7 mouse cellular contexts compared by ENCODE assay signal in genomic region chr16:35870581-35871047, GRCm38 (mm10). TPM values are rescaled to one million over a fixed set of nuclear protein-coding genes. Genes with fewer than 3 reads are reported as not detected.
DNase-seq lines count a peak whose midpoint lies in the region; ATAC-seq and TF ChIP-seq lines count a peak whose summit lies in the region.

No protein-coding gene starts in this region.

- H3K27me3 ChIP-seq in C2C12 (ENCODE audit: control insufficient read depth, insufficient read depth, insufficient read length), result no peaks in the 10 kb centered on the region
- peaks cover 27% of the 10 kb centered on the region for H3K27me3 ChIP-seq in embryonic facial prominence, embryonic 14.5 days (replicated peaks; ENCODE audit: control insufficient read depth, insufficient read depth, low read length)
- H3K27me3 ChIP-seq in hindbrain, embryonic 15.5 days, result peaks cover 33% of the 10 kb centered on the region

- DNase-seq in 416B (ENCODE audit: low read depth), result peak; percentile 44
- no peak for DNase-seq in embryonic facial prominence, embryonic 14.5 days (ENCODE audit: low spot score)
- no peak for DNase-seq in left cerebral cortex, adult 11 months (ENCODE audit: low spot score)
- no peak for DNase-seq in adrenal gland, adult 2 months

- 1% methylated on average over 12 of the region's 12 CpGs for WGBS in embryonic facial prominence, embryonic 14.5 days
- WGBS in hindbrain, embryonic 15.5 days, result 2% methylated on average over 12 of the region's 12 CpGs
- WGBS in macrophage (ENCODE audit: missing documents), result under 1% methylated on average over 12 of the region's 12 CpGs

- H3K9me3 ChIP-seq in embryonic facial prominence, embryonic 14.5 days (ENCODE audit: control insufficient read depth, low read length), result no peaks in the 10 kb centered on the region
- no peaks in the 10 kb centered on the region for H3K9me3 ChIP-seq in hindbrain, embryonic 15.5 days

- peak overlapping the region; percentile 94 for H3K4me2 ChIP-seq in embryonic facial prominence, embryonic 14.5 days (ENCODE audit: low read depth, low read length)
- H3K4me2 ChIP-seq in hindbrain, embryonic 15.5 days, result peak overlapping the region; percentile 96

- H3K9ac ChIP-seq in embryonic facial prominence, embryonic 14.5 days (ENCODE audit: low read depth, low read length), result peak overlapping the region; percentile 71
- H3K9ac ChIP-seq in hindbrain, embryonic 15.5 days, result peak overlapping the region; percentile 47; the same call in 1 of the 2 replicates

- H3K36me3 ChIP-seq in C2C12 (ENCODE audit: control insufficient read depth, insufficient read depth), result no peaks in the 10 kb centered on the region
- no peaks in the 10 kb centered on the region for H3K36me3 ChIP-seq in embryonic facial prominence, embryonic 14.5 days (ENCODE audit: control insufficient read depth, insufficient read depth, low read length)
- no peaks in the 10 kb centered on the region for H3K36me3 ChIP-seq in hindbrain, embryonic 15.5 days
- H3K36me3 ChIP-seq in macrophage (ENCODE audit: inconsistent target), result peaks cover 23% of the 10 kb centered on the region; the same call in 1 of the 2 replicates

- no peaks in the 10 kb centered on the region for H3K79me2 ChIP-seq in C2C12 (ENCODE audit: control insufficient read depth, insufficient read depth)
- peaks cover 70% of the 10 kb centered on the region for H3K79me2 ChIP-seq in macrophage (ENCODE audit: inconsistent target)

- no peak overlapping the region for H3ac ChIP-seq in C2C12 (ENCODE audit: control insufficient read depth, insufficient read length, low read depth)

- H3K4me3 ChIP-seq in C2C12 (ENCODE audit: insufficient read depth, poor library complexity, severe bottlenecking), result peak overlapping the region; percentile 41
- peak overlapping the region; percentile 70 for H3K4me3 ChIP-seq in embryonic facial prominence, embryonic 14.5 days (ENCODE audit: low read depth, low read length)
- peak overlapping the region; percentile 49 for H3K4me3 ChIP-seq in hindbrain, embryonic 15.5 days
- H3K4me3 ChIP-seq in macrophage (ENCODE audit: inconsistent target), result peak overlapping the region; percentile 70

- H3K4me1 ChIP-seq in embryonic facial prominence, embryonic 14.5 days (ENCODE audit: control insufficient read depth, insufficient read depth, low read length), result 0 out of 2 replicates have a peak, but pooled peaks cover 4% of the 10 kb centered on the region
- peaks cover 12% of the 10 kb centered on the region for H3K4me1 ChIP-seq in hindbrain, embryonic 15.5 days (replicated peaks)

- no peaks in the 10 kb centered on the region for H3K79me3 ChIP-seq in C2C12 (ENCODE audit: low read depth)

- ATAC-seq in embryonic facial prominence, embryonic 14.5 days (ENCODE audit: low read depth), result no peak
- ATAC-seq in hindbrain, embryonic 15.5 days (ENCODE audit: low FRiP score, low read depth), result no peak

- no peak for TF ChIP-seq CTCF in C2C12 (IDR thresholded peaks at IDR 0.05; ENCODE audit: control insufficient read depth, insufficient read depth, insufficient read length)

- H3K27ac ChIP-seq in embryonic facial prominence, embryonic 14.5 days (replicated peaks; ENCODE audit: low read depth, low read length), result no peak overlapping the region
- no peak overlapping the region for H3K27ac ChIP-seq in hindbrain, embryonic 15.5 days (replicated peaks)
- H3K27ac ChIP-seq in macrophage, result peak overlapping the region; percentile 90

TF ChIP-seq in C2C12, 6 proteins besides CTCF, POLR2A, EP300 and RAD21:
- TF ChIP-seq USF1 (IDR thresholded peaks at IDR 0.05; ENCODE audit: low read depth) (no peak), MYOD1 (IDR thresholded peaks at IDR 0.05; ENCODE audit: control insufficient read depth, insufficient read length, low read depth) (no peak), MYOG (IDR thresholded peaks at IDR 0.05; ENCODE audit: control insufficient read depth, extremely low read depth, insufficient read length) (no peak), FOSL1 (IDR thresholded peaks at IDR 0.05; ENCODE audit: insufficient read depth, low read length, poor library complexity, severe bottlenecking) (no peak), MAX (IDR thresholded peaks at IDR 0.05) (no peak), CEBPB (IDR thresholded peaks at IDR 0.05; ENCODE audit: low read depth) (no peak)

RNA-seq across cellular contexts. Expression of gene Parp14, which starts 0.7 kb away (rescaled TPM):
- polyA plus RNA-seq in C2C12 (2012; fragmentation: generic; extraction: Trizol) (0.02 TPM), macrophage (2018) (96.5 to 226 TPM (median 116 TPM) in 3 replicates)
- 1.2 and 1.3 TPM in 2 replicates for polyA plus RNA-seq in embryonic facial prominence, embryonic 14.5 days (2014; fragmentation: Nextera tagmentation; extraction: Ambion mirVana)
- 0.34 and 0.77 TPM in 2 replicates for polyA plus RNA-seq in hindbrain, embryonic 15.5 days (2015; fragmentation: Nextera tagmentation; extraction: Ambion mirVana)
- 1,000 to 10,000 TPM in 20 of 26 experiments, 100 to 1,000 TPM in 6; 599 to 5,967 (median 2,262) TPM for total RNA-seq in macrophage (2018; cell fraction: chromatin; rRNA removed)
- total RNA-seq in macrophage (2018; cell fraction: cytosol; rRNA removed), result 100 to 1,000 TPM; 159 to 682 (median 357) TPM
- total RNA-seq in macrophage (2018; cell fraction: nucleus; rRNA removed), result 1,000 to 10,000 TPM in 18 of 26 experiments, 100 to 1,000 TPM in 8; 325 to 4,265 (median 1,698) TPM
- total RNA-seq in adrenal gland, adult 2 months (2021), result 10 to 100 TPM; 10.4 to 10.5 TPM
- 1.9 and 2.3 TPM in 2 replicates for polyA plus RNA-seq in adrenal gland, adult 2 months (2012; rRNA removed)

Comparison
In these comparisons a context has a peak if more than half of its experiments do, and no peak if none do; other contexts are left out.
1. RNA of gene Parp14, which starts 0.7 kb away (polyA plus RNA-seq): 96.5 to 226 TPM in macrophage; 1.9 to 2.3 TPM in adrenal gland, adult 2 months, 1.2 to 1.3 TPM in embryonic facial prominence, embryonic 14.5 days, 0.34 to 0.77 TPM in hindbrain, embryonic 15.5 days and 0.02 TPM in C2C12 (single experiment); every median in the first group is over 10 times any median in the second.
2. Peak in every context shown above with its lines, with median percentiles within 50 percentile points of each other: H3K4me3 ChIP-seq.